Mouse (Mus musculus): Measurements from ENCODE around the gene Psmc3. TPM values are rescaled to one million over a fixed set of nuclear protein-coding genes. Genes with fewer than 3 reads are reported as not detected.

The Psmc3 gene
- polyA plus RNA-seq, 3 experiments from 2014 or later, result 197 to 219 (median 204) TPM

- ATAC-seq, result no peak
Observed at GRCm38 (mm10) chr2:91113852-91114251, 60.0 kb downstream of the Psmc3 start.

- ATAC-seq, result no peak
Observed at GRCm38 (mm10) chr2:91114781-91115577, 61.2 kb downstream of the Psmc3 start.

GRCm38 (mm10) chr2:91115578-91115970 is 61.8 kb downstream of the Psmc3 start:
- no peak for ATAC-seq

Other genes starting within 250 kb of the Psmc3 start
- gene Mtch2, start 206.9 kb upstream of the Psmc3 start, polyA plus RNA-seq (2017; shearing (Covaris generic)), result 100 to 1,000 TPM; 115 to 143 (median 119) TPM
- 1 to 10 TPM in 2 of 3 experiments, under 1 TPM in 1; 0.65 to 1.7 (median 1.2) TPM for gene C1qtnf4, start 168.1 kb upstream of the Psmc3 start, polyA plus RNA-seq (2017; shearing (Covaris generic))
- 10 to 100 TPM; 44.8 to 51.0 (median 45.0) TPM for gene Kbtbd4, start 149.3 kb upstream of the Psmc3 start, polyA plus RNA-seq (2017; shearing (Covaris generic))
- 100 to 1,000 TPM; 108 to 135 (median 118) TPM for gene Ndufs3, start 149.2 kb upstream of the Psmc3 start, polyA plus RNA-seq (2017; shearing (Covaris generic))
- gene Celf1, start 113.6 kb upstream of the Psmc3 start, polyA plus RNA-seq (2017; shearing (Covaris generic)), result 10 to 100 TPM; 48.4 to 57.0 (median 49.4) TPM
- 1 to 10 TPM; 2.0 to 4.7 (median 4.6) TPM for gene Rapsn, start 18.4 kb upstream of the Psmc3 start, polyA plus RNA-seq (2017; shearing (Covaris generic))
- 10 to 100 TPM; 18.5 to 28.5 (median 23.3) TPM for gene Slc39a13, start 16.4 kb downstream of the Psmc3 start, polyA plus RNA-seq (2017; shearing (Covaris generic))
- under 1 TPM in 1 of 3 experiments, not detected in 2; 0.68 TPM for gene Spi1, start 28.4 kb downstream of the Psmc3 start, polyA plus RNA-seq (2017; shearing (Covaris generic))
- gene Mybpc3, start 64.1 kb downstream of the Psmc3 start, polyA plus RNA-seq (2017; shearing (Covaris generic)), result not detected
- 10 to 100 TPM; 58.0 to 78.6 (median 69.2) TPM for gene Madd, start 129.8 kb downstream of the Psmc3 start, polyA plus RNA-seq (2017; shearing (Covaris generic))
- 1 to 10 TPM in 2 of 3 experiments, under 1 TPM in 1; 0.33 to 2.8 (median 1.4) TPM for gene Nr1h3, start 148.8 kb downstream of the Psmc3 start, polyA plus RNA-seq (2017; shearing (Covaris generic))
- gene Acp2, start 148.9 kb downstream of the Psmc3 start, polyA plus RNA-seq (2017; shearing (Covaris generic)), result 10 to 100 TPM; 13.3 to 18.2 (median 15.0) TPM
- 10 to 100 TPM; 56.2 to 82.8 (median 75.2) TPM for gene Ddb2, start 183.0 kb downstream of the Psmc3 start, polyA plus RNA-seq (2017; shearing (Covaris generic))
- gene Pacsin3, start 201.9 kb downstream of the Psmc3 start, polyA plus RNA-seq (2017; shearing (Covaris generic)), result under 1 TPM in 1 of 3 experiments, not detected in 2; 0.98 TPM
- gene Arfgap2, start 211.0 kb downstream of the Psmc3 start, polyA plus RNA-seq (2017; shearing (Covaris generic)), result 10 to 100 TPM; 73.7 to 97.8 (median 96.2) TPM